Mouse (Mus musculus): Measurements from ENCODE around the gene Cic. TPM values are rescaled to one million over a fixed set of nuclear protein-coding genes. Genes with fewer than 3 reads are reported as not detected.

Gene Cic
- total RNA-seq, 2 experiments from 2014 or later, result 107 to 113 TPM

GRCm38 (mm10) chr7:25281734-25282601, 14.5 kb downstream of the Cic start:
- peak; percentile 99 for DNase-seq (ENCODE audit: low spot score in 2 of 2)

GRCm38 (mm10) chr7:25282731-25283211, 15.3 kb downstream of the Cic start:
- peak in 1 of 2 experiments; percentile 67 for DNase-seq (ENCODE audit: low spot score in 2 of 2)

- no peak for DNase-seq (ENCODE audit: low spot score in 2 of 2)
Measured at GRCm38 (mm10) chr7:25283637-25284036, 16.1 kb downstream of the Cic start.

DNA sequence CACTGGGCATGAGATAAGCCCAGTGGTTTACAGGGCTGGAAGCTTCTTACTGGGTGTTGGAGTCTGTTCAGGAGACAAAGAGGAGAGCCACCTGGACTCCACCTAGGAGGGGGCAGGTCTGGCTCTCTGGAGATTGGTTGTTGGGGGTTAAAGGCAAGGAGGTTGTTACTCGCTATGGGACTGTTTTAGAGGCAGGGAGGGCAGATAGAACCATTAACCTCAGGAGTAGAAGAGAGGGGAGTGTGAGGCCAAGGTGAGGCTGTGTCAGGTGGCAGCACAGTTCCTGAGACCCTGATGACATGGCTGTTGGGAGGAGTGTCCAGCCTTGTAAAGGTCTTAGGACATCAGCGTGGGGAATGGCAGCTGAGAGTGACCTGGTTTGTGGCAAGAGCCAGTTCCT, 16.7 kb downstream of the Cic start:
- DNase-seq (ENCODE audit: low spot score in 2 of 2), result no peak

DNA sequence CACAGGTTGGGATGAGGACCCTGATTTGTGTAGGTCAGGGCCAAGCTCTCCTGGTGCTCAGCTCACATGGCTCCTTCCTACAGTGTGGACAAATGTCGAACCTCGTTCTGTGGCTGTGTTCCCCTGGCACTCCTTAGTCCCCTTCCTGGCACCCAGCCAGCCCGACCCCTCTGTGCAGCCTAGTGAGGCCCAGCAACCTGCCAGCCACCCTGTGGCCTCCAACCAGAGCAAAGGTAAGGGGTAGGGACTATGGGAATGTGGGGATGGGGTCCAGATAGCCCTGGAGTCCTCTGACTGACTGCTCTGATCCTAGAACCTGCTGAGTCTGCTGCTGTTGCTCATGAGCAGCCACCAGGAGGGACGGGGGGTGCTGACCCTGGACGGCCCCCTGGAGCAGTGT, 17.3 kb downstream of the Cic start:
- no peak for DNase-seq (ENCODE audit: low spot score in 2 of 2)

- no peak for DNase-seq (ENCODE audit: low spot score in 2 of 2)
Measured at GRCm38 (mm10) chr7:25285511-25286238, 18.2 kb downstream of the Cic start.

- DNase-seq (ENCODE audit: low spot score in 2 of 2), result no peak
Measured at GRCm38 (mm10) chr7:25286989-25287388, 19.5 kb downstream of the Cic start.

- DNase-seq (ENCODE audit: low spot score in 2 of 2), result no peak
Measured at GRCm38 (mm10) chr7:25288011-25288410, 20.5 kb downstream of the Cic start.

GRCm38 (mm10) chr7:25288721-25289120, 21.2 kb downstream of the Cic start:
- DNase-seq (ENCODE audit: low spot score in 2 of 2), result no peak

DNA sequence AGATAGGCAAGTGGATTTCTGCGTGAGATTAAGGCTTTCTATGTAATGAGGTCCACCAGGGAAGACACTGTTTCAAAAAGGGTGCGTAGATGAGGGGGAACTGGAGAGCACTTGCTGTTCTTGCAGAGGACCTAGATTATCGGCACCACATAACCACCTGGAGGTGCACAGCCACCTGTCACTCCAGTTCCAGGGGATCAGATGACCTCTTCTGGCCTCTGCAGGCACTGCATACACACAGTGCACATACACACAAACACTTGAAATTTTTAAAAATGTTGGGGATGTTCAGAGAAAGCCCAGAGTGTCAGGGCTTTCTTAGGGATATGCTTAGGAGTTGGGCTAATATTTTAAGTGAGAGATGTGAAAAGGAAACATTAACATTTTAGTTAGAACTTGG, 22.4 kb downstream of the Cic start:
- no peak for DNase-seq (ENCODE audit: low spot score in 2 of 2)

DNA sequence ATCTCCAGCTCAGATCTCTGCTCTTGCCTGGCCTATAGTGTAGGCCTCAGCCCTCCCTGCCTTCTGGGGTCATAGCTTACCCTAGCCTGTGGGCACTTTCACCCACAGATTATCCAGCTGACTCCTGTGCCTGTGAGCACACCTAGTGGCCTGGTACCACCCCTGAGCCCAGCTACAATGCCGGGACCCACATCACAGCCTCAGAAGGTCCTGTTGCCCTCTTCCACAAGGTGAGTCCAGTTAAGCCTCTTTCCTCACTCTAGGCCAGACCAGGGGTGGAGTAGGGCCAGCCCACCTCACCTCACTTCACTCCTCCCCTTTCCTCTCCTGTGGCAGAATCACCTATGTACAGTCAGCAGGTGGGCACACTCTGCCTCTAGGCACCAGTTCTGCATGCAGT, 23.0 kb downstream of the Cic start:
- no peak for DNase-seq (ENCODE audit: low spot score in 2 of 2)

DNA sequence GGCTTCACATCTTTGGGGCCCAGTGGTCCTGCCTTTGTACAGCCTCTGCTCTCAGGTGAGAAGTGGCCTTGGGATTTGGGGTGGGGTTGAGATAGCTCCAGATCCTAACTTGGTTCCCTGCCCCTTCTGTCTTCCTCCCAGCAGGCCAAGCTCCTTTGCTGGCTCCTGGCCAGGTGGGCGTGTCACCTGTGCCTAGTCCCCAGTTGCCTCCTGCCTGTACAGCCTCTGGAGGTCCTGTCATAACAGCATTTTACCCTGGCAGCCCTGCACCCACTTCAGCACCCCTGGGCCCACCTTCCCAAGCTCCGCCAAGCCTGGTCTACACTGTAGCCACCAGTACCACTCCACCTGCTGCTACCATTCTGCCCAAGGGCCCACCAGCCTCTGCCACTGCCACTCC, 23.4 kb downstream of the Cic start:
- no peak for DNase-seq (ENCODE audit: low spot score in 2 of 2)

DNA sequence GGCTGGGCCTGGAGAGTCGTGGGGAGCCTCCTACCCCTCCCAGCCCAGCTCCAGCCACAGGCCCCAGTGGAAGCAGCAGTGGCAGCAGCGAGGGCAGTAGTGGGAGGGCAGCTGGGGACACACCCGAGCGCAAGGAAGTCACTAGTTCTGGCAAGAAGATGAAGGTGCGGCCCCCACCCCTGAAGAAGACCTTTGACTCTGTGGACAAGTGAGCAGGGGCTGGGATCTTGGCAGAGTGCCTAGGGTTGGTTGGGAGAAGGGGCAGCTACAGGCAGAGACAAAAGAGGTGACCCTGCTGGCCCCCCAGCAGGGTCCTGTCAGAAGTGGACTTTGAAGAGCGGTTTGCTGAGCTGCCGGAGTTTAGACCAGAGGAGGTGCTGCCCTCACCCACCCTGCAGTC, 24.6 kb downstream of the Cic start:
- no peak for DNase-seq (ENCODE audit: low spot score in 2 of 2)

GRCm38 (mm10) chr7:25293191-25293739, 25.8 kb downstream of the Cic start:
- no peak for DNase-seq (ENCODE audit: low spot score in 2 of 2)

DNA sequence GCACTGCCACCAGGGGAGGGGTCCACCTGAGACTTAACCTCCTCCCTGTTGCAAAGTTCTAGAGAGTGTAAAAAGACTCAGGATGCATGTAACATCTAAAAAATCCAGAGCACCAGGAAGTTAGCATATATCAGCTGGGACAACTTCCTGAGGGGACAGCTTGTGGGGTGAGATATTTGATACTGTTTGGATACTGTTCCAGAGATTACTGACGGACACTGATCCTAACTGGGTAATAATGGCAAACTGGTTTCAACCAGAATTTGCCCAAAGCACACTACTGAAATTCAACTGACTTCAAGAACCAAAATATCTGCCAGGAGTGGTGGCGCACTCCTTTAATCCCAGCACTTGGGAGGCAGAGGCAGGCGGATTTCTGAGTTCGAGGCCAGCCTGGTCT, 27.0 kb downstream of the Cic start:
- no peak for DNase-seq (ENCODE audit: low spot score in 2 of 2)

GRCm38 (mm10) chr7:25294960-25295722, 27.6 kb downstream of the Cic start:
- no peak for DNase-seq (ENCODE audit: low spot score in 2 of 2)

GRCm38 (mm10) chr7:25296945-25297453, 29.5 kb downstream of the Cic start:
- no peak for DNase-seq (ENCODE audit: low spot score in 2 of 2)

DNA sequence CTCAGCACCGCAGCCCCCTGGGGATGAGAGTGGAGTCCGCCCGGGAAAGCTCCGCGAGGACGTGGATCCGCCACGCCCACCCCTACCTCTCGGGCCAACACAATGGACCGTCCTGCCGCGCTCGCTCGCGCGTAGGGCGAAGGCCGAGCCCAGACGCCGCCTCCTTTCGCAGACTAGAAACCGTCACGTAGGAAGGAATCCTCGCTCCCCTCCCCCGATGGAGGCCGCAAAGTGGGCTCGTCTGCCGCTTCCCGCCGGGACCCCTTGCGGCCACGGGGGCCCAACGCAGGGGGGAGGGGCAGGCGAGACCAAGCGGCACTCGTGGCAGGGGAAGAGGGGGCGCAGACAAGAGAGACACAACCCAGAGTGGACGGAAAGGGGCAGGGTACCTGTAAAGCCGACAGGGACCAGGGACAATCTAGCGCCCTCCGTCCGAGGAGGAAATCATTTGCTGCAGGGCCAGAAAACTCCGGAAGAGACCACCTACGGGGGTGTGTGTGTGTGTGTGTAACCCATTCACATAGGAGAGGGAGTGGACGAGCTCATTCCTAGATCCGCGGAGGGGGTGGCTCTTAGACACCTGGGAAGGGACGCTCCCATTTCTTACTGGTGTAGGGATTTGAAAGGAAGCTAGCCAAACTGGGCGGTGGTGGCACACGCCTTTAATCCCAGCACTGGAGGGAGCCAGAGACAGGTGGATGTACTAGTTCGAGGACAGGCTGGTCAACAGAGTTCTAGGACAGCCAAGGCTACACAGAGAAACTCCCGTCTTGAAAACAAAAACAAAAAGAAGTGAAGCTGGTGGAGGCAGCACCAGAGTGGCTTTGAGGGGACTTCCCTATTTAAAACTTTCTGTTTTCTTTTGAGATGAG, 30.2 kb downstream of the Cic start, which contains the start of gene Pafah1b3:
TSS of gene Pafah1b3 (minus strand) at position 533 of the 872 bp plus-strand sequence.
- peak; percentile 57 to 74 for DNase-seq (ENCODE audit: low spot score in 2 of 2)

DNA sequence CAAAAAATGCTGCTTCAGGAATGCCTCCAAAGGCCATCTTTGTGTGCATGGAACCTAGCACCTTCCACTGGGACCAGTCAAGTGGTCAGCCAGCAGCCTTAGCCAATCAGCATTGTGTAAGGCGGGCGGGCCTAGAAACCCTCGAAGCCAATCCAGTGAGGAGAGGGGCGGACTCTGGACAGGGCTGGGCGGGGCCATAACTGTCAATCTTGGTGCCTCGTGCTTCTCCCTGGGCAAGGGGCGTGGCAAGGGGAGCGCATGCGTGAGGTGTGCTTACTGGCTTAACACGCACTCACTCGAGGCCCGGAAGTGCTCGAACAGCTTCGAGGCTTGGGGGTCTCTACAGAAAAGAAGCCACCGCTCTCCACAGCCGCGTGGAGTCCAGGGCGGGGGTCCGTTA, 33.6 kb downstream of the Cic start, which contains the start of gene Prr19:
TSS of gene Prr19 (plus strand) at position 349 of the 400 bp plus-strand sequence.
- DNase-seq (ENCODE audit: low spot score in 2 of 2), result no peak
